34 mouse cellular contexts compared by ENCODE assay signal in genomic region chr4:43769374-43769773, GRCm38 (mm10). TPM values are rescaled to one million over a fixed set of nuclear protein-coding genes. Genes with fewer than 3 reads are reported as not detected.
DNase-seq lines count a peak whose midpoint lies in the region; ATAC-seq and TF ChIP-seq lines count a peak whose summit lies in the region.
"Had no signal": no experiment of that assay in that cellular context is flagged by ENCODE, and none has a peak within 500 bp of the region (broad histone marks: within the 10 kb centered on the region; RNA-seq: fewer than 3 reads in every experiment).

No protein-coding gene starts in this region.

- H3K4me2 ChIP-seq in intestine, postnatal 0 days (replicated peaks; ENCODE audit: low read depth) = no peak overlapping the region
- no peak overlapping the region for H3K4me2 ChIP-seq in intestine, embryonic 16.5 days (ENCODE audit: low read depth, low read length)
- H3K4me2 ChIP-seq in midbrain, postnatal 0 days (ENCODE audit: low read depth, low read length, poor library complexity, severe bottlenecking) = no peak overlapping the region
- no peak overlapping the region for H3K4me2 ChIP-seq in midbrain, embryonic 14.5 days (ENCODE audit: low read length)
- H3K4me2 ChIP-seq: embryonic facial prominence, embryonic 12.5 days; embryonic facial prominence, embryonic 15.5 days; heart, embryonic 11.5 days; hindbrain, embryonic 14.5 days had no signal

- no peak overlapping the region for H3K9ac ChIP-seq in intestine, postnatal 0 days (ENCODE audit: low read depth, low read length)
- H3K9ac ChIP-seq in intestine, embryonic 16.5 days (ENCODE audit: low read depth, low read length) = no peak overlapping the region
- H3K9ac ChIP-seq in midbrain, postnatal 0 days (replicated peaks; ENCODE audit: low read length, poor library complexity, severe bottlenecking) = no peak overlapping the region
- H3K9ac ChIP-seq in midbrain, embryonic 14.5 days (replicated peaks; ENCODE audit: low read length) = no peak overlapping the region
- H3K9ac ChIP-seq: embryonic facial prominence, embryonic 12.5 days; embryonic facial prominence, embryonic 15.5 days; forebrain, postnatal 0 days; hindbrain, embryonic 14.5 days had no signal

- H3K27ac ChIP-seq in intestine, postnatal 0 days (ENCODE audit: low read depth, low read length) = no peak overlapping the region
- H3K27ac ChIP-seq in intestine, embryonic 16.5 days (ENCODE audit: low read length) = no peak overlapping the region
- H3K27ac ChIP-seq in midbrain, postnatal 0 days (ENCODE audit: low read depth, low read length) = no peak overlapping the region
- H3K27ac ChIP-seq in midbrain, embryonic 14.5 days (replicated peaks; ENCODE audit: low read depth, low read length) = no peak overlapping the region
- H3K27ac ChIP-seq: embryonic facial prominence, embryonic 12.5 days; embryonic facial prominence, embryonic 15.5 days; heart, adult 2 months; hindbrain, embryonic 10.5 days; hindbrain, embryonic 14.5 days had no signal

- ATAC-seq in intestine, postnatal 0 days = no peak
- no peak for ATAC-seq in intestine, embryonic 16.5 days
- ATAC-seq in midbrain, postnatal 0 days (ENCODE audit: low FRiP score) = no peak
- ATAC-seq in midbrain, embryonic 14.5 days (ENCODE audit: low FRiP score, low TSS enrichment) = no peak
- no peak for ATAC-seq in CD4-positive, CD25-positive, alpha-beta regulatory T cell, adult 4 months
- ATAC-seq: forebrain, embryonic 14.5 days; forebrain, postnatal 0 days had no signal

- H3K4me3 ChIP-seq in intestine, postnatal 0 days (ENCODE audit: low read depth, low read length) = no peak overlapping the region
- H3K4me3 ChIP-seq in intestine, embryonic 16.5 days (ENCODE audit: low read length) = no peak overlapping the region
- no peak overlapping the region for H3K4me3 ChIP-seq in midbrain, postnatal 0 days (ENCODE audit: low read depth, low read length)
- no peak overlapping the region for H3K4me3 ChIP-seq in midbrain, embryonic 14.5 days (replicated peaks; ENCODE audit: low read depth, low read length)
- H3K4me3 ChIP-seq: embryonic facial prominence, embryonic 12.5 days; embryonic facial prominence, embryonic 15.5 days; heart, adult 2 months; hindbrain, embryonic 10.5 days had no signal

- 0 out of 2 replicates have a peak, but pooled peaks have one; percentile 5 for TF ChIP-seq CTCF in intestine, postnatal 0 days (IDR thresholded peaks at IDR 0.05; ENCODE audit: low read depth)
- 0 out of 2 replicates have a peak, but pooled peaks have one; percentile 3 for TF ChIP-seq CTCF in midbrain, postnatal 0 days (IDR thresholded peaks at IDR 0.05)

- no peaks in the 10 kb centered on the region for H3K36me3 ChIP-seq in intestine, postnatal 0 days (ENCODE audit: control insufficient read depth, insufficient read depth)
- no peaks in the 10 kb centered on the region for H3K36me3 ChIP-seq in intestine, embryonic 16.5 days (ENCODE audit: control insufficient read depth, insufficient read depth, low read length)
- H3K36me3 ChIP-seq in midbrain, postnatal 0 days (ENCODE audit: insufficient read depth, low read length) = no peaks in the 10 kb centered on the region
- no peaks in the 10 kb centered on the region for H3K36me3 ChIP-seq in midbrain, embryonic 14.5 days (ENCODE audit: control insufficient read depth, insufficient read depth, low read length)
- H3K36me3 ChIP-seq: embryonic facial prominence, embryonic 12.5 days; embryonic facial prominence, embryonic 15.5 days; hindbrain, embryonic 10.5 days had no signal

- DNase-seq in midbrain, postnatal 0 days (ENCODE audit: low spot score) = no peak
- no peak for DNase-seq in midbrain, embryonic 14.5 days
- DNase-seq in ES-CJ7 (ENCODE audit: low read depth, low spot score) = peak; percentile 28
- peak; percentile 50 for DNase-seq in R1 (ENCODE audit: low read depth, low spot score)
- DNase-seq in heart, adult 8-10 months (ENCODE audit: low spot score) = no peak
- DNase-seq: adrenal gland, adult 2 months; adrenal gland, postnatal 14 days; cerebellum, adult 11 months; cerebellum, adult 2 months; cerebellum, adult 9-11 months; cerebellum, postnatal 25 days; forebrain, postnatal 0 days; gastrocnemius, postnatal 25 days; heart, adult 2 months; heart, postnatal 36 days had no signal

- no peaks in the 10 kb centered on the region for H3K4me1 ChIP-seq in intestine, postnatal 0 days (replicated peaks; ENCODE audit: control insufficient read depth, insufficient read depth, low read length)
- H3K4me1 ChIP-seq in intestine, embryonic 16.5 days (ENCODE audit: control insufficient read depth, insufficient read depth, low read length) = no peaks in the 10 kb centered on the region
- no peaks in the 10 kb centered on the region for H3K4me1 ChIP-seq in midbrain, postnatal 0 days (ENCODE audit: insufficient read depth, low read length)
- H3K4me1 ChIP-seq in midbrain, embryonic 14.5 days (ENCODE audit: control insufficient read depth, insufficient read depth, low read length) = no peaks in the 10 kb centered on the region
- H3K4me1 ChIP-seq: embryonic facial prominence, embryonic 12.5 days; embryonic facial prominence, embryonic 15.5 days; hindbrain, embryonic 10.5 days had no signal

- no peaks in the 10 kb centered on the region for H3K9me3 ChIP-seq in intestine, postnatal 0 days (ENCODE audit: control insufficient read depth)
- H3K9me3 ChIP-seq in intestine, embryonic 16.5 days (ENCODE audit: control insufficient read depth, low read length) = no peaks in the 10 kb centered on the region
- H3K9me3 ChIP-seq in midbrain, postnatal 0 days (ENCODE audit: low read length) = no peaks in the 10 kb centered on the region
- no peaks in the 10 kb centered on the region for H3K9me3 ChIP-seq in midbrain, embryonic 14.5 days (ENCODE audit: control insufficient read depth, low read length)
- H3K9me3 ChIP-seq: embryonic facial prominence, embryonic 12.5 days; embryonic facial prominence, embryonic 15.5 days; hindbrain, embryonic 10.5 days had no signal

- WGBS in intestine, postnatal 0 days = 96% methylated on average over 2 of the region's 2 CpGs
- 89% methylated on average over 2 of the region's 2 CpGs for WGBS in intestine, embryonic 16.5 days
- WGBS in midbrain, postnatal 0 days = 98% methylated on average over 2 of the region's 2 CpGs
- WGBS in midbrain, embryonic 14.5 days = 97% methylated on average over 2 of the region's 2 CpGs

- no peaks in the 10 kb centered on the region for H3K27me3 ChIP-seq in intestine, postnatal 0 days (replicated peaks; ENCODE audit: control insufficient read depth, insufficient read depth, low read length)
- H3K27me3 ChIP-seq in intestine, embryonic 16.5 days (replicated peaks; ENCODE audit: control insufficient read depth, insufficient read depth, low read length) = no peaks in the 10 kb centered on the region
- H3K27me3 ChIP-seq in midbrain, postnatal 0 days (ENCODE audit: insufficient read depth, low read length) = no peaks in the 10 kb centered on the region
- H3K27me3 ChIP-seq in midbrain, embryonic 14.5 days (ENCODE audit: control insufficient read depth, insufficient read depth, low read length) = no peaks in the 10 kb centered on the region
- H3K27me3 ChIP-seq: embryonic facial prominence, embryonic 12.5 days; embryonic facial prominence, embryonic 15.5 days had no signal

RNA-seq across cellular contexts. Expression of gene Olfr159, which starts 1.4 kb away (rescaled TPM):
- not detected in 2 replicates for polyA plus RNA-seq in intestine, postnatal 0 days (2015; fragmentation: Nextera tagmentation; extraction: Ambion mirVana)
- polyA plus RNA-seq in intestine, embryonic 16.5 days (2015; fragmentation: Nextera tagmentation; extraction: Ambion mirVana) = not detected in 2 replicates
- total RNA-seq in midbrain, postnatal 0 days (2014; rRNA removed) = not detected in 2 replicates
- polyA plus RNA-seq in midbrain, postnatal 0 days (2015; fragmentation: Nextera tagmentation; extraction: Ambion mirVana) = not detected in 2 replicates
- not detected in 2 replicates for polyA plus RNA-seq in midbrain, embryonic 14.5 days (2014; fragmentation: Nextera tagmentation; extraction: Ambion mirVana)
- not detected for polyA plus RNA-seq in CD4-positive, CD25-positive, alpha-beta regulatory T cell, adult 4 months (2017; shearing (Covaris generic))
- total RNA-seq in heart, adult 8-10 months (2022) = not detected
- total RNA-seq: adrenal gland, adult 2 months; adrenal gland, postnatal 14 days; adrenal gland, postnatal 4 days; common myeloid progenitor, adult 5-6 weeks; forebrain, postnatal 0 days; gastrocnemius, adult 8-10 months; gastrocnemius, postnatal 25 days; heart, adult 2 months; heart, postnatal 36 days had no signal
- polyA plus RNA-seq: adrenal gland, adult 2 months; C2C12; cerebellum, adult 2 months; embryonic facial prominence, embryonic 12.5 days; embryonic facial prominence, embryonic 15.5 days; forebrain, embryonic 11.5 days; forebrain, embryonic 14.5 days; forebrain, postnatal 0 days; frontal cortex, adult 2 months; gonadal fat pad, adult 2 months; heart, adult 2 months; heart, embryonic 11.5 days; heart, embryonic 14.5 days; heart, postnatal 0 days; hindbrain, embryonic 10.5 days; hindbrain, embryonic 14.5 days; intestine, embryonic 14.5 days had no signal

RNA-seq across cellular contexts. Expression of gene Spaar, which starts 39.5 kb away (rescaled TPM):
- polyA plus RNA-seq in intestine, postnatal 0 days (2015; fragmentation: Nextera tagmentation; extraction: Ambion mirVana) = 0.47 and 0.51 TPM in 2 replicates
- polyA plus RNA-seq in intestine, embryonic 16.5 days (2015; fragmentation: Nextera tagmentation; extraction: Ambion mirVana) = 0.12 and 0.15 TPM in 2 replicates
- not detected in 2 replicates for total RNA-seq in midbrain, postnatal 0 days (2014; rRNA removed)
- polyA plus RNA-seq in midbrain, postnatal 0 days (2015; fragmentation: Nextera tagmentation; extraction: Ambion mirVana) = 0.07 and 0.28 TPM in 2 replicates
- not detected in 2 replicates for polyA plus RNA-seq in midbrain, embryonic 14.5 days (2014; fragmentation: Nextera tagmentation; extraction: Ambion mirVana)
- not detected for polyA plus RNA-seq in CD4-positive, CD25-positive, alpha-beta regulatory T cell, adult 4 months (2017; shearing (Covaris generic))
- 1 to 10 TPM; 3.6 to 4.4 (median 4.1) TPM for total RNA-seq in heart, adult 8-10 months (2022)
- total RNA-seq: common myeloid progenitor, adult 5-6 weeks had no signal
- polyA plus RNA-seq: embryonic facial prominence, embryonic 12.5 days; forebrain, embryonic 11.5 days; hindbrain, embryonic 10.5 days had no signal

RNA-seq across cellular contexts. Expression of gene Hrct1, which starts 42.4 kb away (rescaled TPM):
- 1.6 and 2.1 TPM in 2 replicates for polyA plus RNA-seq in intestine, postnatal 0 days (2015; fragmentation: Nextera tagmentation; extraction: Ambion mirVana)
- polyA plus RNA-seq in intestine, embryonic 16.5 days (2015; fragmentation: Nextera tagmentation; extraction: Ambion mirVana) = 1.1 TPM in 2 replicates
- 1.1 TPM in 2 replicates for total RNA-seq in midbrain, postnatal 0 days (2014; rRNA removed)
- polyA plus RNA-seq in midbrain, postnatal 0 days (2015; fragmentation: Nextera tagmentation; extraction: Ambion mirVana) = 0.72 and 1.1 TPM in 2 replicates
- polyA plus RNA-seq in midbrain, embryonic 14.5 days (2014; fragmentation: Nextera tagmentation; extraction: Ambion mirVana) = 0.20 and 0.30 TPM in 2 replicates
- polyA plus RNA-seq in CD4-positive, CD25-positive, alpha-beta regulatory T cell, adult 4 months (2017; shearing (Covaris generic)) = not detected
- 1 to 10 TPM; 3.0 to 4.4 (median 4.3) TPM for total RNA-seq in heart, adult 8-10 months (2022)
- total RNA-seq: common myeloid progenitor, adult 5-6 weeks had no signal
- polyA plus RNA-seq: forebrain, embryonic 11.5 days had no signal

RNA-seq across cellular contexts. Expression of gene Olfr156, which starts 54.3 kb away (rescaled TPM):
- polyA plus RNA-seq in intestine, postnatal 0 days (2015; fragmentation: Nextera tagmentation; extraction: Ambion mirVana) = not detected in 2 replicates
- not detected in 2 replicates for polyA plus RNA-seq in intestine, embryonic 16.5 days (2015; fragmentation: Nextera tagmentation; extraction: Ambion mirVana)
- total RNA-seq in midbrain, postnatal 0 days (2014; rRNA removed) = not detected in 2 replicates
- not detected in 2 replicates for polyA plus RNA-seq in midbrain, postnatal 0 days (2015; fragmentation: Nextera tagmentation; extraction: Ambion mirVana)
- polyA plus RNA-seq in midbrain, embryonic 14.5 days (2014; fragmentation: Nextera tagmentation; extraction: Ambion mirVana) = not detected in 2 replicates
- not detected for polyA plus RNA-seq in CD4-positive, CD25-positive, alpha-beta regulatory T cell, adult 4 months (2017; shearing (Covaris generic))
- total RNA-seq in heart, adult 8-10 months (2022) = not detected
- total RNA-seq: adrenal gland, adult 2 months; adrenal gland, postnatal 14 days; adrenal gland, postnatal 4 days; common myeloid progenitor, adult 5-6 weeks; forebrain, postnatal 0 days; gastrocnemius, adult 8-10 months; gastrocnemius, postnatal 25 days; heart, adult 2 months; heart, postnatal 36 days had no signal
- polyA plus RNA-seq: adrenal gland, adult 2 months; C2C12; cerebellum, adult 2 months; embryonic facial prominence, embryonic 15.5 days; forebrain, embryonic 11.5 days; forebrain, embryonic 14.5 days; forebrain, postnatal 0 days; frontal cortex, adult 2 months; gonadal fat pad, adult 2 months; heart, adult 2 months; heart, embryonic 11.5 days; heart, embryonic 14.5 days; heart, postnatal 0 days; hindbrain, embryonic 10.5 days; hindbrain, embryonic 14.5 days; intestine, embryonic 14.5 days had no signal

RNA-seq across cellular contexts. Expression of gene Olfr71, which starts 59.3 kb away (rescaled TPM):
- polyA plus RNA-seq in intestine, postnatal 0 days (2015; fragmentation: Nextera tagmentation; extraction: Ambion mirVana) = not detected in 2 replicates
- polyA plus RNA-seq in intestine, embryonic 16.5 days (2015; fragmentation: Nextera tagmentation; extraction: Ambion mirVana) = not detected in 2 replicates
- total RNA-seq in midbrain, postnatal 0 days (2014; rRNA removed) = not detected in 2 replicates
- not detected in 2 replicates for polyA plus RNA-seq in midbrain, postnatal 0 days (2015; fragmentation: Nextera tagmentation; extraction: Ambion mirVana)
- 0.16 TPM in 1 of 2 replicates, not detected in the other for polyA plus RNA-seq in midbrain, embryonic 14.5 days (2014; fragmentation: Nextera tagmentation; extraction: Ambion mirVana)
- not detected for polyA plus RNA-seq in CD4-positive, CD25-positive, alpha-beta regulatory T cell, adult 4 months (2017; shearing (Covaris generic))
- not detected for total RNA-seq in heart, adult 8-10 months (2022)
- total RNA-seq: adrenal gland, adult 2 months; adrenal gland, postnatal 14 days; adrenal gland, postnatal 4 days; common myeloid progenitor, adult 5-6 weeks; forebrain, postnatal 0 days; gastrocnemius, adult 8-10 months; gastrocnemius, postnatal 25 days; heart, adult 2 months; heart, postnatal 36 days had no signal
- polyA plus RNA-seq: adrenal gland, adult 2 months; C2C12; cerebellum, adult 2 months; embryonic facial prominence, embryonic 15.5 days; forebrain, embryonic 11.5 days; forebrain, embryonic 14.5 days; forebrain, postnatal 0 days; frontal cortex, adult 2 months; gonadal fat pad, adult 2 months; heart, adult 2 months; heart, embryonic 11.5 days; heart, embryonic 14.5 days; heart, postnatal 0 days; hindbrain, embryonic 10.5 days; hindbrain, embryonic 14.5 days; intestine, embryonic 14.5 days had no signal

Comparison
In these comparisons a context has a peak if more than half of its experiments do, and no peak if none do; other contexts are left out.
1. DNase-seq: peak in ES-CJ7 (single experiment) and R1 (single experiment); none in midbrain, postnatal 0 days (single experiment), midbrain, embryonic 14.5 days (single experiment) and heart, adult 8-10 months (single experiment).